Mouse (Mus musculus) cortical plate, adult 2 months (tissue): ENCODE measurements around the gene Igfbp4. TPM values are rescaled to one million over a fixed set of nuclear protein-coding genes. Genes with fewer than 3 reads are reported as not detected.

ENCODE experiments used
- H3K27ac ChIP-seq: fragments of 200-500 bp; 2 replicates; pipeline ENCODE4 v1.5.1; 2012; ENCODE audit warnings: low read length, control low read depth, inconsistent platforms; ENCODE audit not compliant: insufficient read depth
- H3K4me1 ChIP-seq: fragments of 200-500 bp; 2 replicates; pipeline ENCODE4 v1.6.1; 2011; ENCODE audit warnings: low read length; ENCODE audit not compliant: control insufficient read depth, insufficient read depth
- H3K4me3 ChIP-seq: fragments of 200-500 bp; 2 replicates; pipeline ENCODE4 v1.5.1; 2011; ENCODE audit warnings: mild to moderate bottlenecking, low read length, control low read depth; ENCODE audit not compliant: insufficient read depth
- CTCF ChIP-seq: fragments of 200-500 bp; IDR thresholded peaks from 2 replicates; pipeline ENCODE4 v1.5.1; 2011; ENCODE audit warnings: mild to moderate bottlenecking, control low read depth, low read length; ENCODE audit not compliant: insufficient read depth; ENCODE audit errors: extremely low read depth
- POLR2A ChIP-seq: fragments of 200-500 bp; IDR thresholded peaks from 2 replicates; pipeline ENCODE4 v1.6.1; 2011; ENCODE audit warnings: mild to moderate bottlenecking, low read length, control low read depth; ENCODE audit not compliant: insufficient read depth; ENCODE audit errors: extremely low read depth
- polyA plus RNA-seq: library from polyadenylated mRNA; depleted of rRNA; stranded (reverse); fragments of >200 nt; gene quantifications from 2 replicates; pipeline ENCODE4 v1.2.3, GENCODE M21; 2012

Gene Igfbp4
- polyA plus RNA-seq, 1 experiment = 106 TPM

DNA sequence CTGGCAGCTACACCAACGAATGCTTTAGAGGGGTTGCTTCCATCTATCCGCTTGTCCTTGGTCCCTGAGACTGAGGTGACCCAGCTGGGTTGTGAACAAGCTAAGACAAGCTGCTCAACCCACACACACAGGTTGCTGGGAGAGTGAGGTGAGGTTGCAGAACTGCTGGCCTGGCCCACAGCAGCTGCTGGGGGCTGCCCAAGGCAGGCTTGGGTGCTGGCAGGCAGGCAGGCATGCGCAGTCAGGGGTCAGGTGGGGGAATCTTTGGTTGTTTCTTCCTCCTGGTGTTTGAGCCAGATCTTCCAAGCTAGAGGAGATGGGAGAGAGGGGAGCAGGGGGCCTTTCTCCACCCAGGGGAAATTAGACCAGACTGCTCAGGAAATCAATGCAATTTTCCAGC, 19.4 kb downstream of the Igfbp4 start:
- H3K27ac ChIP-seq = no peak overlapping the region
- H3K4me3 ChIP-seq = no peak overlapping the region
- TF ChIP-seq POLR2A = no peak
- TF ChIP-seq CTCF = no peak
- H3K4me1 ChIP-seq = no peaks in the 10 kb centered on the region

DNA sequence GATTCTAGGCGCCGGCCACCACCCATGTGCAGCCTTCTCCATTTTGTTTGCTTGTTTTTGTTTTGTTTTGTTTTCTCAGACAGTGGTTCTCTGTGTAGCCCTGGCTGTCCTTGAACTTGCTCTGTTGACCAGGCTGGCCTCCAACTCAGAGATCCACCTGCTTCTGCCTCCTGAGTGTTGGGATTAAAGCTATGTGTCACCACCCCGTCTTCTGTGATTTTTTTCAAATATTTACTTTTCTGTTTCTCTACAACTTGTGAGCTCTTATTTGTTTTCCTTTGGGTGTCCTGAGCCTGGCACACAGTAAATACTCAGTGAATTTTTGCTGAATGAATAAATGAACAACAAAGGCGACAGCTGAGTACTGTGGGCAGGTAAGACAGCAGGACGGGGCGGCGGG, 21.6 kb downstream of the Igfbp4 start:
- no peak for TF ChIP-seq CTCF
- TF ChIP-seq POLR2A = no peak
- 0 out of 2 replicates have a peak, but pooled peaks cover 2% of the 10 kb centered on the region for H3K4me1 ChIP-seq
- H3K4me3 ChIP-seq = no peak overlapping the region
- no peak overlapping the region for H3K27ac ChIP-seq

DNA sequence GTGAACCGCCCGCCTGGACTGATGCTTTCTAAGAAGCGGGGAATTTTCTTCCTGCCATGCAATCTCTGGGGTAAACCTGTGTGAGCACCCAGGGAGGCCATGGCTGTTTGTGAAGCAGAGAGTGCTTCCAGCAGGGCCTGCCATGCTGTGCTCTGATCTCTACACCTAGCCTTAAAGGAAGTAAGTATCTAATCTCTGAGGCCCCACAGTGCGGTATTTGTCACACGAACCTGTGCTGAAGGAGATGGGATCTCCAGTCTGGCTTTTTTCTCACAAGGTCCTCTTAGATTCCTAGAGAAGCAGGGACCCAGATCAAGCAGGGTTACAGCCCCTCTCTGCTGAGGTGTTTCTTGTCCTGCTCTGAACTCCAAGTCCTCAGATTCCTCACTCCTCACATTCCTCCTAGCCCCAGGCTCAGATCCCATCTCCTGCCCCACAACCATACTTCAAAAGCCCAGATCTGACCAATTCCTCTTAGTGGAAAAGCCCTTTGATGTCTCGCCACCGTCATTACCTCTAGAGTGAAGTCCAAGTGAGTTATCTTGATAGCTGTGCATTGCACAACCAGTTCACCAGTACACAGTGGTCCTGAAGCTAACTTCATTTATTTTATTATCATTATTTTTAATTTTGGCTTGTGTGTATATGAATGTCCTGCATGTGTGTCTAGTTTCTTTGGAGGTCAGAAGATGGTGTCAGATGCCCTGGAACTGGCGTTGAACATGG, 22.5 kb downstream of the Igfbp4 start:
- Histone ChIP-seq H3K27ac (no peak overlapping the region), H3K4me3 (no peak overlapping the region), H3K4me1 (0 out of 2 replicates have a peak, but pooled peaks cover 2% of the 10 kb centered on the region)
- TF ChIP-seq POLR2A (no peak), CTCF (no peak)

DNA sequence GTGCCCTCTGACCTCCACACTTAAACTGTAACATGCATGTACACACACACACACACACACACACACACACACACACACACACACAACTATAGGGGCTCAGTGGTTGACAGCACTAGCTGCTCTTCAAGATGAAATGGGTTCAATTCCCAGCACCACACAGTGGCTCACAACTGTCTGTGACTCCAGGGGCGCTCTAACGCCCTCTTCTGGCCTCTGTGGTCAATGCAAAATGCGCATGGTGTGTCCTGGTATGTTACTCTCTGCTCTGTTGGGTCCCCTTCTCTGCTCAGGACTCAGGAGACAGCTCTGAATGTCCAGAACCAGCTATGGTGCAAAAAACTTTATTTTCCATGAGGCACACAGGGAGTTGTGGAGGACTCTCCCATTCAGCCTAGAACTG, 24.3 kb downstream of the Igfbp4 start:
- H3K4me3 ChIP-seq = no peak overlapping the region

GRCm38 (mm10) chr11:99065979-99066378, 24.9 kb downstream of the Igfbp4 start:
- Histone ChIP-seq H3K4me1 (0 out of 2 replicates have a peak, but pooled peaks cover 2% of the 10 kb centered on the region), H3K27ac (no peak overlapping the region), H3K4me3 (no peak overlapping the region)
- TF ChIP-seq CTCF = peak; percentile 95
- no peak for TF ChIP-seq POLR2A

More for the DNA sequence above, 24.3 kb downstream of the Igfbp4 start:
- TF ChIP-seq POLR2A (no peak), CTCF (no peak)
- H3K27ac ChIP-seq = no peak overlapping the region
- 0 out of 2 replicates have a peak, but pooled peaks cover 2% of the 10 kb centered on the region for H3K4me1 ChIP-seq

- no peak overlapping the region for H3K4me3 ChIP-seq
- TF ChIP-seq POLR2A = no peak
- no peak for TF ChIP-seq CTCF
- H3K4me1 ChIP-seq = 0 out of 2 replicates have a peak, but pooled peaks cover 2% of the 10 kb centered on the region
- no peak overlapping the region for H3K27ac ChIP-seq
Observed at GRCm38 (mm10) chr11:99067591-99067990, 26.5 kb downstream of the Igfbp4 start.

- TF ChIP-seq CTCF = no peak
- TF ChIP-seq POLR2A = no peak
- H3K4me3 ChIP-seq = no peak overlapping the region
- 0 out of 2 replicates have a peak, but pooled peaks cover 2% of the 10 kb centered on the region for H3K4me1 ChIP-seq
- no peak overlapping the region for H3K27ac ChIP-seq
Observed at GRCm38 (mm10) chr11:99068455-99068854, 27.4 kb downstream of the Igfbp4 start.

DNA sequence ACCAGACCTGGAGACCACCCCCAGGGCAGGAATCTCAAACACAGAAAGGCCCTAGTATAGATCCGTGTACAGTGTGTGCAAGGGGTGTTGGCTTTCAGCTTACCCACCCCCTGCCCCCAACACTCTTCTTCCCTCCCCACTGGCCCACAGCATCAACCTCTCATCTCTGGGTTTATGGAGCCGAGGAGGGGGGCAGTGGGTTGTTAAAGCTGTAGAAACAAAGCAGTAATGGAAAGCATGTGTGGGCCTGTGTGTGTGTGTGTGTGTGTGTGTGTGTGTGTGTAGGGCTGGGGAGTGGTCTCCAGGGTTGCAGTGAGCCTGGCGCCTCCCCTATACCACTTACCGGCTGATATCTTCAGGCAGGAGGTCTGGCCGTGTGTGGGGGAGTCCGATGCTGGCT, 30.8 kb downstream of the Igfbp4 start:
- Histone ChIP-seq H3K4me1 (no peaks in the 10 kb centered on the region), H3K27ac (no peak overlapping the region), H3K4me3 (no peak overlapping the region)
- TF ChIP-seq CTCF (no peak), POLR2A (no peak)

GRCm38 (mm10) chr11:99073781-99074180, 32.7 kb downstream of the Igfbp4 start:
- H3K4me1 ChIP-seq = no peaks in the 10 kb centered on the region
- TF ChIP-seq CTCF = no peak
- no peak for TF ChIP-seq POLR2A
- no peak overlapping the region for H3K27ac ChIP-seq
- H3K4me3 ChIP-seq = no peak overlapping the region

DNA sequence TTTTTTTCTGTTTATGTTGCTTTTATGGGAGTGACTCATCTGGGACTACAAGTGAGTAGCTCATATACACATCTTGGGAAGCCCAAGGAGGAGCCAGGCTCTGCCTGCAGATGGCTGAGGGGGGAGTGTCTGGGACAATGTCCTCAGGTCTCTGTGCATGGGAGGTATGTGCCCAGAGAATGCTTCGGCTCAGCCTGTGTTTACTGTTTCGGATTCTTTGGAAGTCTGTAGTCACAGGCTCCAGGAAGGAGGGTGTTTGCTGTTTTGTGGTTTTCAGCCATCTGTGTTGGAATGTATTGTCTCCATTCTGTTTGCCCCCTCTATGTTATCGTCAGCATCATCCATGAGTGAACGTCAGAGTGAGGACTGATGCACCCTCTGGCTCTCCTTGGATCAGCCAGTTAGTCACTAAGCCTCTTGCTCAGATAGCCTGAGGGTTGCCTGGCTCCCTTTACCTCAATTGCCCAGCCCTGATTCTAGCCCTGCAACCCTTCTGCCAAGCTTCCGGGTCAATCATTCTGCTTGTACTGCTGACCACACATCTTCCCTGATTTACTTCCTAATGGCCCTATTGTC, 35.8 kb downstream of the Igfbp4 start:
- TF ChIP-seq CTCF = no peak
- no peak for TF ChIP-seq POLR2A
- Histone ChIP-seq H3K27ac (no peak overlapping the region), H3K4me1 (no peaks in the 10 kb centered on the region), H3K4me3 (no peak overlapping the region)
